Mouse (Mus musculus) heart, embryonic 14.5 days (tissue): ENCODE results near the gene Kirrel. TPM values are rescaled to one million over a fixed set of nuclear protein-coding genes. Genes with fewer than 3 reads are reported as not detected.
A peak's percentile ranks its signal among the peaks of the same experiment; 100 is the strongest.

ENCODE experiments used
- ATAC-seq: fragments of 200-750 bp; cut with Nextera tagmentation; 2 replicates; pipeline ENCODE4 v1.8.0; 2017; ENCODE audit warnings: low read depth, moderate TSS enrichment; ENCODE audit not compliant: insufficient number of reproducible peaks, insufficient read depth, low FRiP score
- H3K27ac ChIP-seq, 2 experiments: fragments of 200-500 bp in 1 of 2; fragments of 300-500 bp in 1 of 2; sonication (generic) in 1 of 2; replicated peaks in 1 of 2; 2 replicates each; pipeline ENCODE4 v1.5.1; 2012 to 2014; ENCODE audit warnings: low read depth in 2 of 2, low read length in 2 of 2, control low read depth in 1 of 2, mild to moderate bottlenecking in 1 of 2, mixed read lengths in 1 of 2; ENCODE audit not compliant: control insufficient read depth in 1 of 2, insufficient read depth in 1 of 2
- H3K27me3 ChIP-seq: fragments of 300-500 bp; sonication (generic); 2 replicates; pipeline ENCODE4 v1.6.1; 2014; ENCODE audit warnings: mild to moderate bottlenecking, low read length, control low read depth; ENCODE audit not compliant: control insufficient read depth, insufficient read depth
- H3K36me3 ChIP-seq: fragments of 300-500 bp; sonication (generic); 2 replicates; pipeline ENCODE4 v1.6.1; 2014; ENCODE audit warnings: mild to moderate bottlenecking, control low read depth, low read length, mixed read lengths; ENCODE audit not compliant: control insufficient read depth, insufficient read depth
- H3K4me1 ChIP-seq, 2 experiments: fragments of 200-500 bp in 1 of 2; fragments of 300-500 bp in 1 of 2; sonication (generic) in 1 of 2; 2 replicates each; pipeline ENCODE4 v1.6.1; 2012 to 2014; ENCODE audit warnings: low read length in 2 of 2, control low read depth in 1 of 2, mixed read lengths in 1 of 2; ENCODE audit not compliant: control insufficient read depth in 2 of 2, insufficient read depth in 2 of 2
- H3K4me2 ChIP-seq: fragments of 300-500 bp; sonication (generic); 2 replicates; pipeline ENCODE4 v1.6.1; 2014; ENCODE audit warnings: mild to moderate bottlenecking, low read length
- H3K4me3 ChIP-seq, 2 experiments: fragments of 200-500 bp in 1 of 2; fragments of 300-500 bp in 1 of 2; sonication (generic) in 1 of 2; 2 replicates each; pipeline ENCODE4 v1.5.1; 2012 to 2014; ENCODE audit warnings: low read length in 2 of 2, mild to moderate bottlenecking in 2 of 2, control low read depth in 1 of 2, low read depth in 1 of 2, moderate library complexity in 1 of 2; ENCODE audit not compliant: control insufficient read depth in 1 of 2, insufficient read depth in 1 of 2
- H3K9ac ChIP-seq: fragments of 300-500 bp; sonication (generic); 2 replicates; pipeline ENCODE4 v1.6.1; 2014; ENCODE audit warnings: mild to moderate bottlenecking, low read length
- H3K9me3 ChIP-seq: fragments of 300-500 bp; sonication (generic); 2 replicates; pipeline ENCODE4 v1.6.1; 2016; ENCODE audit warnings: low read length, control low read depth; ENCODE audit not compliant: control insufficient read depth
- WGBS: fragments of 180-500 bp; shearing (Covaris S2); extraction: QIAGEN DNeasy Blood & Tissue Kit; methylation state at CpG from one replicate; pipeline ENCODE4 v1.1.7; 2014; 5-methylcytosine and 5-hydroxymethylcytosine counted together
- polyA plus RNA-seq: library from polyadenylated mRNA; unstranded; fragments of >200 nt; fragmentation: Nextera tagmentation; extraction: Ambion mirVana; gene quantifications from 2 replicates; pipeline ENCODE4 v1.2.1, GENCODE M21; 2014

The Kirrel gene
- polyA plus RNA-seq, 1 experiment from 2014 or later = 7.3 TPM

DNA sequence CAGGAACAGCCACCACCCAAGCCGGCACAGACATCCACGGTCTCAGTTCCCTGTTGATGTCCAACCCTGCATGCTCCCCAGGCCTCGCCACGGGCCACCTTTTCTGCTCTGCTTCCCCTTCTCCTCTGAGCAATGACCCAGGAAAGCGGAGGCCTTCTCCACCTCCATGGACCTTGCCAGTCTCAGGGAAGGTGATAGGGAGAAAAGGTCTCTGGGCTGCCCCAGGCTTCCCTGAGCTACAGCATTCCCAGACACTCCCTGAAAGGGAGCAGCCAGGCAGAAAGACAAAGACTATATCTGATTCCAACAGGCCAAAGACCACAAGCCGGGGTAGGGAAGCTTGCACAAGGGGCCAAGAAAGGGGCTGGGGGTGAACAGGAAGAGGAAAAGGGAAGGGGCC is 43.6 kb downstream of the Kirrel start:
- no peak overlapping the region for H3K4me2 ChIP-seq
- ATAC-seq = no peak
- peak overlapping the region in 1 of 2 experiments; percentile 0; a peak in 1 of 4 replicates for H3K27ac ChIP-seq
- H3K9me3 ChIP-seq = no peaks in the 10 kb centered on the region
- H3K27me3 ChIP-seq = no peaks in the 10 kb centered on the region
- peaks cover 16 to 31% of the 10 kb centered on the region in 2 experiments for H3K4me1 ChIP-seq
- no peak overlapping the region for H3K4me3 ChIP-seq
- peaks cover 12% of the 10 kb centered on the region for H3K36me3 ChIP-seq
- H3K9ac ChIP-seq = no peak overlapping the region
- 77% methylated on average over 6 of the region's 6 CpGs for WGBS

GRCm38 (mm10) chr3:87123795-87124194 is 50.8 kb downstream of the Kirrel start:
- Histone ChIP-seq H3K9me3 (no peaks in the 10 kb centered on the region), H3K36me3 (peaks cover 32% of the 10 kb centered on the region), H3K4me1 (peaks cover 5 to 15% of the 10 kb centered on the region in 2 experiments; a peak in 3 of 4 replicates), H3K27ac (no peak overlapping the region), H3K9ac (no peak overlapping the region), H3K27me3 (no peaks in the 10 kb centered on the region), H3K4me3 (no peak overlapping the region), H3K4me2 (no peak overlapping the region)
- ATAC-seq = no peak
- 77% methylated on average over 6 of the region's 6 CpGs for WGBS

- Histone ChIP-seq H3K9ac (no peak overlapping the region), H3K27ac (no peak overlapping the region), H3K36me3 (peaks cover 18% of the 10 kb centered on the region), H3K4me2 (no peak overlapping the region), H3K4me3 (no peak overlapping the region), H3K27me3 (no peaks in the 10 kb centered on the region), H3K4me1 (peaks cover 36 to 43% of the 10 kb centered on the region in 2 experiments), H3K9me3 (no peaks in the 10 kb centered on the region)
- 77% methylated on average over 9 of the region's 9 CpGs for WGBS
- ATAC-seq = no peak
Observed at GRCm38 (mm10) chr3:87118214-87118613, 56.3 kb downstream of the Kirrel start.

- Histone ChIP-seq H3K9ac (no peak overlapping the region), H3K4me3 (no peak overlapping the region), H3K9me3 (no peaks in the 10 kb centered on the region), H3K27ac (peak overlapping the region in 1 of 2 experiments; percentile 20; a peak in 1 of 4 replicates), H3K4me2 (no peak overlapping the region), H3K36me3 (peaks cover 14% of the 10 kb centered on the region; the same call in 1 of the 2 replicates), H3K27me3 (no peaks in the 10 kb centered on the region), H3K4me1 (peaks cover 35 to 43% of the 10 kb centered on the region in 2 experiments)
- no peak for ATAC-seq
- WGBS = 39% methylated on average over 12 of the region's 12 CpGs
Observed at GRCm38 (mm10) chr3:87117632-87118031, 56.9 kb downstream of the Kirrel start.

GRCm38 (mm10) chr3:87115726-87116540 is 58.6 kb downstream of the Kirrel start:
- no peak for ATAC-seq
- Histone ChIP-seq H3K27ac (peak overlapping the region; percentile 59 to 64), H3K4me2 (no peak overlapping the region), H3K9me3 (no peaks in the 10 kb centered on the region), H3K4me3 (no peak overlapping the region), H3K36me3 (peaks cover 19% of the 10 kb centered on the region), H3K27me3 (no peaks in the 10 kb centered on the region), H3K9ac (peak overlapping the region; percentile 16; the same call in 1 of the 2 replicates), H3K4me1 (peaks cover 34 to 41% of the 10 kb centered on the region in 2 experiments)
- WGBS = 65% methylated on average over 6 of the region's 6 CpGs

DNA sequence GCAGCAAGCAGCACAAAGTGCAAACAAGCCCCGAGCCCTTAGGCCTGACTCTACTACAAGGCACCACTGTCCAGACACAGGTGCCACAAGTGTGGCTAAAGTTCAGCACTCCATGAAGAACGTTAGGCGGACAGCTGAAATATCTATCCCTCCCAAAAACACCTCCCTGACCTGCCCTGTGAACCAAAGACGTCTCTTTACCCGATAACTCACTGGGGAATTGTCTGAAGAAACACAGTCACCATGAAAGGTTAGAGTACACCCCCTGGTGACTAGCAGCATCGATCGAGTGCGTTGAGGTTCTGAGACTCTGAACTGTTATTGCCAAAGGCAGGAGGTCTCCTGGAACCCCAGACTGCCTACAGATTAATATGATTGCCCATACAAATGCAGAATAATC is 59.3 kb downstream of the Kirrel start:
- Histone ChIP-seq H3K27me3 (no peaks in the 10 kb centered on the region), H3K4me3 (no peak overlapping the region), H3K9me3 (no peaks in the 10 kb centered on the region), H3K4me2 (peak overlapping the region; percentile 25), H3K27ac (peak overlapping the region; percentile 59 to 64), H3K4me1 (peaks cover 34 to 41% of the 10 kb centered on the region in 2 experiments), H3K36me3 (peaks cover 17% of the 10 kb centered on the region), H3K9ac (peak overlapping the region; percentile 16)
- WGBS = 66% methylated on average over 8 of the region's 8 CpGs
- no peak for ATAC-seq

DNA sequence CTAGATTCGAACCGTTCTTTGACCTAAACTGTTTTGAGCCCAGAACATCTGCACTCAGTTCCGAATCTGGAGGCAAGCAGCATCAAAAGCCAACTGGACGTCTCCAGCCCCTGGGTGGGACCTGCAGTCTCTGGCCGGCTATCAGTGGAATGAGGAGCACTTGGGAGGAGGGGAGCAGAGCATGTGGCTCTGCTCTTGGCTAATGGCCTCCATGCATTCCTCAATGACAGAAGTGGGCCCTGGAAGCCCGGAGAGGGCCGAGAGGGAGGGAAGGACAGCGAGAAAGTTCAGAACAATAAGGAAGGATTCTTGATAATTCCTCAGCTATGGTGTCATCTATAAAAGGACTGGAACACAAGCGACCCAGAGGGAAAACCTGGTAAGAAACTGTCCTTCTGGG is 59.7 kb downstream of the Kirrel start:
- peak overlapping the region; percentile 25 for H3K4me2 ChIP-seq

More for the DNA sequence above, 59.7 kb downstream of the Kirrel start:
- Histone ChIP-seq H3K36me3 (peaks cover 13% of the 10 kb centered on the region), H3K4me1 (peaks cover 34 to 41% of the 10 kb centered on the region in 2 experiments), H3K9me3 (no peaks in the 10 kb centered on the region), H3K27ac (peak overlapping the region; percentile 59 to 64), H3K27me3 (no peaks in the 10 kb centered on the region), H3K4me3 (no peak overlapping the region), H3K9ac (peak overlapping the region; percentile 11)
- ATAC-seq = no peak
- 20% methylated on average over 9 of the region's 9 CpGs for WGBS
